Mouse (Mus musculus) lung, postnatal 4 days (tissue): ENCODE measurements around the gene Klhl31.

Source experiments
- DNase-seq, 2 experiments: peaks; one replicate each; pipeline ENCODE4 v3.0.0; 2021

Gene Klhl31

GRCm38 (mm10) chr9:77636450-77636951 lies at the start of gene Klhl31:
TSS of gene Klhl31 (plus strand) at chr9:77636500.
- DNase-seq: no peak

GRCm38 (mm10) chr9:77586806-77587591 lies 49.3 kb upstream of the Klhl31 start:
- DNase-seq: no peak

- no peak for DNase-seq
Observed at GRCm38 (mm10) chr9:77587616-77588015, 48.7 kb upstream of the Klhl31 start.

GRCm38 (mm10) chr9:77589496-77589895 lies 46.8 kb upstream of the Klhl31 start:
- no peak for DNase-seq

- DNase-seq: no peak
Observed at GRCm38 (mm10) chr9:77592423-77592822, 43.9 kb upstream of the Klhl31 start.

- no peak for DNase-seq
Observed at GRCm38 (mm10) chr9:77595006-77595626, 41.2 kb upstream of the Klhl31 start.

GRCm38 (mm10) chr9:77596355-77596754 lies 39.9 kb upstream of the Klhl31 start:
- peak; percentile 56 to 81 for DNase-seq

GRCm38 (mm10) chr9:77598560-77598959 lies 37.7 kb upstream of the Klhl31 start:
- no peak for DNase-seq

GRCm38 (mm10) chr9:77602302-77603266 lies 33.7 kb upstream of the Klhl31 start:
- DNase-seq: no peak

- no peak for DNase-seq
Observed at GRCm38 (mm10) chr9:77603965-77604509, 32.3 kb upstream of the Klhl31 start.

GRCm38 (mm10) chr9:77607295-77607694 lies 29.0 kb upstream of the Klhl31 start:
- no peak for DNase-seq

GRCm38 (mm10) chr9:77607840-77608239 lies 28.5 kb upstream of the Klhl31 start:
- DNase-seq: peak; percentile 24 to 29

- no peak for DNase-seq
Observed at GRCm38 (mm10) chr9:77610811-77611210, 25.5 kb upstream of the Klhl31 start.

GRCm38 (mm10) chr9:77612349-77612748 lies 24.0 kb upstream of the Klhl31 start:
- DNase-seq: no peak

- no peak for DNase-seq
Observed at GRCm38 (mm10) chr9:77615868-77616267, 20.4 kb upstream of the Klhl31 start.

GRCm38 (mm10) chr9:77616796-77617195 lies 19.5 kb upstream of the Klhl31 start:
- DNase-seq: no peak

GRCm38 (mm10) chr9:77617751-77618150 lies 18.5 kb upstream of the Klhl31 start:
- no peak for DNase-seq

GRCm38 (mm10) chr9:77618392-77618791 lies 17.9 kb upstream of the Klhl31 start:
- DNase-seq: no peak

- no peak for DNase-seq
Observed at GRCm38 (mm10) chr9:77620077-77620476, 16.2 kb upstream of the Klhl31 start.

- no peak for DNase-seq
Observed at GRCm38 (mm10) chr9:77620482-77620881, 15.8 kb upstream of the Klhl31 start.

- no peak for DNase-seq
Observed at GRCm38 (mm10) chr9:77622874-77623273, 13.4 kb upstream of the Klhl31 start.

GRCm38 (mm10) chr9:77623318-77624050 lies 12.8 kb upstream of the Klhl31 start:
- no peak for DNase-seq
